Mouse (Mus musculus) embryonic fibroblast, embryonic 13.5 days (primary cell): ENCODE data around the gene Zfpl1.

Experiments
- CTCF ChIP-seq: IDR thresholded peaks from 2 replicates; pipeline ENCODE4 v1.5.1; 2011; ENCODE audit warnings: mild to moderate bottlenecking, control low read depth, low read length, moderate library complexity, borderline replicate concordance; ENCODE audit not compliant: insufficient read depth
- POLR2A ChIP-seq: IDR thresholded peaks from 2 replicates; pipeline ENCODE4 v1.6.1; 2011; ENCODE audit warnings: low read depth, mild to moderate bottlenecking, control low read depth, low read length, moderate library complexity

DNA sequence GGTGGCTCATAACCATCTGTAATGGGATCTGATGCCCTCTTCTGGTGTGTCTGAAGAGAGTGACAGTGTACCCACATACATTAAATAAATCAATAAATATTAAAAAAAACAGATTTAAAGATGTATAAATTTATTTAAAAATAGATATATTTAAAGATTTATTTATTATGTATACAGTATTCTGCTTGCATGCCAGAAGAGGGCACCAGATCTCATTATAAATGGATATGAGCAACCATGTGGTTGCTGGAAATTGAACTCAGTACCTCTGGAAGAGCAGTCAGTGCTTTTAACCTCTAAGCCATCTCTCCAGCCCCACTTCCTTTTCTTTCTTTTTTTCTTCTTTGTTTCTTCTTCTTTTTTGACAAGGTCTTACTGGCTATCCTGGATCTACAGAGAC lies 44.8 kb downstream of the Zfpl1 start:
- TF ChIP-seq CTCF (no peak), POLR2A (no peak)
